In the genomic region with DNA sequence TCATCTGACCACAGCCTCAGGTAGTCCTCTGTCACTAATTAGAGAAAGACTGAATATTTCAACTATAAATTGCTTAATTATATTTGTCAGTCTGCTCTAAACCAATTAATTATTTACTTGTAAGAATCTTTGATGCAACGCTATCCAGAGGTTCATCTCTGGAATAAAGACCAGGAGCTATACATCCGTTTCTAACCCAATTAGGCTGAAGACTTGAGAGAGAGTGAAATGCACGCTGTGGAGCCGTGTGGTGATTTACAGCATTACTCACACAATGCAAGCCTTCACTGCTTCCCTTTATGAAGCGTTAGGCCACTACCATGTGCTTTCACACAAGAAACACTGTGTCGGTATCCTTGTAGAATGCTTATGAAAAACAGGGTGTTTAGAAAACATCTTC, we compare ENCODE assay signal across 22 mouse cellular contexts.
DNase-seq lines count a peak whose midpoint lies in the region; ATAC-seq and TF ChIP-seq lines count a peak whose summit lies in the region.
"Had no signal": no experiment of that assay in that cellular context is flagged by ENCODE, and none has a peak within 500 bp of the region (broad histone marks: within the 10 kb centered on the region; RNA-seq: fewer than 3 reads in every experiment).

No protein-coding gene starts in this region.

- H3K9me3 ChIP-seq in forebrain, embryonic 10.5 days: no peaks in the 10 kb centered on the region
- no peaks in the 10 kb centered on the region for H3K9me3 ChIP-seq in forebrain, postnatal 0 days (ENCODE audit: low read length)
- H3K9me3 ChIP-seq in forebrain, embryonic 14.5 days (replicated peaks; ENCODE audit: control insufficient read depth, low read length): no peaks in the 10 kb centered on the region
- no peaks in the 10 kb centered on the region for H3K9me3 ChIP-seq in midbrain, embryonic 16.5 days (replicated peaks; ENCODE audit: control insufficient read depth, low read length, poor library complexity, severe bottlenecking)
- no peaks in the 10 kb centered on the region for H3K9me3 ChIP-seq in hindbrain, postnatal 0 days (ENCODE audit: low read length)
- H3K9me3 ChIP-seq: embryonic facial prominence, embryonic 10.5 days; heart, embryonic 15.5 days; hindbrain, embryonic 15.5 days; limb, embryonic 13.5 days; liver, embryonic 12.5 days had no signal

- TF ChIP-seq CTCF in forebrain, postnatal 0 days (IDR thresholded peaks at IDR 0.05; ENCODE audit: low read depth): no peak
- TF ChIP-seq CTCF in hindbrain, postnatal 0 days (IDR thresholded peaks at IDR 0.05; ENCODE audit: low read depth): no peak

- no peak for DNase-seq in forebrain, embryonic 10.5 days (ENCODE audit: extremely low spot score, low spot score)
- no peak for DNase-seq in forebrain, postnatal 0 days
- DNase-seq in MN1 (ENCODE audit: low spot score): peak; percentile 74
- peak; percentile 41 for DNase-seq in forebrain, embryonic 14.5 days (ENCODE audit: low spot score)
- DNase-seq in spleen, postnatal 14 days (ENCODE audit: low spot score in 2 of 2): no peak
- no peak for DNase-seq in urinary bladder, postnatal 14 days (ENCODE audit: low spot score)
- no peak for DNase-seq in hindbrain, postnatal 0 days (ENCODE audit: low spot score)
- DNase-seq: adrenal gland, postnatal 25 days; cerebellum, adult 9-10 months; heart, postnatal 4 days; kidney, postnatal 36 days; lung, adult 18-20 months; lung, postnatal 10 days; right cerebral cortex, postnatal 14 days; spleen, adult 18-20 months had no signal

- H3K9ac ChIP-seq in forebrain, postnatal 0 days: no peak overlapping the region
- no peak overlapping the region for H3K9ac ChIP-seq in forebrain, embryonic 14.5 days (ENCODE audit: low read length)
- no peak overlapping the region for H3K9ac ChIP-seq in midbrain, embryonic 16.5 days (ENCODE audit: low read depth, low read length)
- no peak overlapping the region for H3K9ac ChIP-seq in hindbrain, postnatal 0 days (replicated peaks; ENCODE audit: low read length)
- H3K9ac ChIP-seq: heart, embryonic 15.5 days; hindbrain, embryonic 15.5 days; limb, embryonic 13.5 days; liver, embryonic 12.5 days had no signal

- 65% methylated on average over 6 of the region's 6 CpGs for WGBS in forebrain, embryonic 10.5 days
- WGBS in forebrain, postnatal 0 days: 21% methylated on average over 6 of the region's 6 CpGs
- 14% methylated on average over 6 of the region's 6 CpGs for WGBS in forebrain, embryonic 14.5 days
- WGBS in midbrain, embryonic 16.5 days: 40% methylated on average over 6 of the region's 6 CpGs
- 62% methylated on average over 6 of the region's 6 CpGs for WGBS in hindbrain, postnatal 0 days

- ATAC-seq in forebrain, postnatal 0 days: no peak
- peak; percentile 75; the same call in 1 of the 2 replicates for ATAC-seq in forebrain, embryonic 14.5 days
- peak; percentile 88 for ATAC-seq in midbrain, embryonic 16.5 days
- ATAC-seq in hindbrain, postnatal 0 days: no peak
- ATAC-seq: intestine, embryonic 16.5 days; liver, embryonic 12.5 days had no signal

- H3K36me3 ChIP-seq in forebrain, embryonic 10.5 days (replicated peaks): 0 out of 2 replicates have a peak, but pooled peaks cover 2% of the 10 kb centered on the region
- H3K36me3 ChIP-seq in forebrain, postnatal 0 days (ENCODE audit: insufficient read depth): no peaks in the 10 kb centered on the region
- H3K36me3 ChIP-seq in forebrain, embryonic 14.5 days (ENCODE audit: control insufficient read depth, insufficient read depth, low read length): no peaks in the 10 kb centered on the region
- no peaks in the 10 kb centered on the region for H3K36me3 ChIP-seq in midbrain, embryonic 16.5 days (ENCODE audit: control insufficient read depth, insufficient read depth, low read length)
- H3K36me3 ChIP-seq in hindbrain, postnatal 0 days (ENCODE audit: insufficient read depth, low read length): no peaks in the 10 kb centered on the region
- H3K36me3 ChIP-seq: embryonic facial prominence, embryonic 10.5 days; heart, embryonic 15.5 days; hindbrain, embryonic 15.5 days; limb, embryonic 13.5 days; liver, embryonic 12.5 days had no signal

- no peak overlapping the region for H3K4me2 ChIP-seq in forebrain, postnatal 0 days (ENCODE audit: low read depth)
- no peak overlapping the region for H3K4me2 ChIP-seq in forebrain, embryonic 14.5 days (ENCODE audit: low read length)
- H3K4me2 ChIP-seq in midbrain, embryonic 16.5 days (ENCODE audit: low read length): no peak overlapping the region
- H3K4me2 ChIP-seq in hindbrain, postnatal 0 days (ENCODE audit: low read depth, low read length): no peak overlapping the region
- H3K4me2 ChIP-seq: heart, embryonic 15.5 days; hindbrain, embryonic 15.5 days; limb, embryonic 13.5 days; liver, embryonic 12.5 days had no signal

- H3K27ac ChIP-seq in forebrain, embryonic 10.5 days: peak overlapping the region; percentile 60; the same call in 1 of the 2 replicates
- no peak overlapping the region for H3K27ac ChIP-seq in forebrain, postnatal 0 days (ENCODE audit: low read depth, low read length)
- H3K27ac ChIP-seq in forebrain, embryonic 14.5 days (ENCODE audit: low read depth, low read length): 0 out of 2 replicates have a peak overlapping the region, but pooled peaks have one; percentile 15
- H3K27ac ChIP-seq in midbrain, embryonic 16.5 days (ENCODE audit: low read length): peak overlapping the region; percentile 71
- no peak overlapping the region for H3K27ac ChIP-seq in hindbrain, postnatal 0 days
- H3K27ac ChIP-seq: embryonic facial prominence, embryonic 10.5 days; heart, embryonic 15.5 days; hindbrain, embryonic 15.5 days; limb, embryonic 13.5 days; liver, embryonic 12.5 days had no signal

- no peaks in the 10 kb centered on the region for H3K27me3 ChIP-seq in forebrain, embryonic 10.5 days (ENCODE audit: poor library complexity, severe bottlenecking)
- H3K27me3 ChIP-seq in forebrain, postnatal 0 days (ENCODE audit: insufficient read depth, low read length): no peaks in the 10 kb centered on the region
- H3K27me3 ChIP-seq in forebrain, embryonic 14.5 days (replicated peaks; ENCODE audit: control insufficient read depth, insufficient read depth, low read length): no peaks in the 10 kb centered on the region
- no peaks in the 10 kb centered on the region for H3K27me3 ChIP-seq in midbrain, embryonic 16.5 days (ENCODE audit: control insufficient read depth, insufficient read depth, low read depth, low read length)
- no peaks in the 10 kb centered on the region for H3K27me3 ChIP-seq in hindbrain, postnatal 0 days (ENCODE audit: insufficient read depth, low read length)
- H3K27me3 ChIP-seq: heart, embryonic 15.5 days; hindbrain, embryonic 15.5 days; limb, embryonic 13.5 days; liver, embryonic 12.5 days had no signal

- H3K4me3 ChIP-seq in forebrain, embryonic 10.5 days: no peak overlapping the region
- H3K4me3 ChIP-seq in forebrain, postnatal 0 days (ENCODE audit: low read depth, low read length): no peak overlapping the region
- no peak overlapping the region for H3K4me3 ChIP-seq in forebrain, embryonic 14.5 days (ENCODE audit: low read depth, low read length)
- no peak overlapping the region for H3K4me3 ChIP-seq in midbrain, embryonic 16.5 days (ENCODE audit: low read depth, low read length)
- H3K4me3 ChIP-seq in hindbrain, postnatal 0 days (ENCODE audit: low read length): no peak overlapping the region
- H3K4me3 ChIP-seq: embryonic facial prominence, embryonic 10.5 days; heart, embryonic 15.5 days; hindbrain, embryonic 15.5 days; limb, embryonic 13.5 days; liver, embryonic 12.5 days had no signal

- H3K4me1 ChIP-seq in forebrain, embryonic 10.5 days: peaks cover 17% of the 10 kb centered on the region; the same call in 1 of the 2 replicates
- H3K4me1 ChIP-seq in forebrain, postnatal 0 days (ENCODE audit: insufficient read depth): no peaks in the 10 kb centered on the region
- H3K4me1 ChIP-seq in forebrain, embryonic 14.5 days (ENCODE audit: control insufficient read depth, insufficient read depth, low read length): no peaks in the 10 kb centered on the region
- H3K4me1 ChIP-seq in midbrain, embryonic 16.5 days (ENCODE audit: control insufficient read depth, insufficient read depth, low read length): 0 out of 2 replicates have a peak, but pooled peaks cover 6% of the 10 kb centered on the region
- H3K4me1 ChIP-seq in hindbrain, postnatal 0 days (ENCODE audit: insufficient read depth, low read length): no peaks in the 10 kb centered on the region
- H3K4me1 ChIP-seq: embryonic facial prominence, embryonic 10.5 days; heart, embryonic 15.5 days; hindbrain, embryonic 15.5 days; liver, embryonic 12.5 days had no signal

Comparison
In these comparisons a context has a peak if more than half of its experiments do, and no peak if none do; other contexts are left out.
1. DNase-seq: peak in MN1 (single experiment) and forebrain, embryonic 14.5 days (single experiment); none in forebrain, embryonic 10.5 days (single experiment), forebrain, postnatal 0 days (single experiment), spleen, postnatal 14 days (0 of 2), urinary bladder, postnatal 14 days (single experiment) and hindbrain, postnatal 0 days (single experiment).
2. H3K27ac ChIP-seq: peak in forebrain, embryonic 10.5 days (single experiment), forebrain, embryonic 14.5 days (single experiment) and midbrain, embryonic 16.5 days (single experiment); none in forebrain, postnatal 0 days (single experiment) and hindbrain, postnatal 0 days (single experiment).
3. ATAC-seq: peak in forebrain, embryonic 14.5 days (single experiment) and midbrain, embryonic 16.5 days (single experiment); none in forebrain, postnatal 0 days (single experiment) and hindbrain, postnatal 0 days (single experiment).